Mouse (Mus musculus): ENCODE measurements around the gene 4930412O13Rik. TPM values are rescaled to one million over a fixed set of nuclear protein-coding genes. Genes with fewer than 3 reads are reported as not detected.

The 4930412O13Rik gene
- total RNA-seq (2012; rRNA removed), result 0.54 TPM in 1 of 2 replicates, not detected in the other

- Histone ChIP-seq H3K36me3 (ENCODE audit: control insufficient read depth, insufficient read depth, low read length, poor library complexity, severe bottlenecking) (no peaks in the 10 kb centered on the region), H3K4me1 (ENCODE audit: control insufficient read depth in 2 of 2, insufficient read depth in 2 of 2, low read length in 2 of 2, poor library complexity in 1 of 2) (peaks cover 0 to 14% of the 10 kb centered on the region in 2 experiments; a peak in 2 of 4 replicates), H3K4me3 (ENCODE audit: insufficient read depth in 1 of 2, low read depth in 1 of 2, low read length in 2 of 2, poor library complexity in 1 of 2, severe bottlenecking in 1 of 2) (peak within 1 kb of the TSS; percentile 43 to 45), H3K9me3 (ENCODE audit: control insufficient read depth, insufficient read depth, low read depth, low read length) (no peaks in the 10 kb centered on the region), H3K9ac (ENCODE audit: insufficient read depth, low read depth, low read length, poor library complexity, severe bottlenecking) (peak within 1 kb of the TSS; percentile 48; the same call in 1 of the 2 replicates), H3K27ac (ENCODE audit: insufficient read depth, low read depth, low read length, poor library complexity, severe bottlenecking) (no peak within 1 kb of the TSS)
- no peak for TF ChIP-seq ZC3H11A (IDR thresholded peaks at IDR 0.05; ENCODE audit: borderline replicate concordance, low read depth, low read length)
- no peak for TF ChIP-seq CHD2 (IDR thresholded peaks at IDR 0.05; ENCODE audit: low read depth, low read length)
- TF ChIP-seq HCFC1 (IDR thresholded peaks at IDR 0.05; ENCODE audit: borderline replicate concordance, insufficient read depth, low read length), result no peak
- TF ChIP-seq MAFK (IDR thresholded peaks at IDR 0.05; ENCODE audit: insufficient read depth, low read depth, low read length), result no peak
- TF ChIP-seq ZNF384 (IDR thresholded peaks at IDR 0.05; ENCODE audit: low read depth, low read length), result no peak
- DNase-seq (ENCODE audit: low read depth, low spot score), result no peak
- in situ Hi-C loops (cut with MboI; ENCODE audit: low sequenced_read_pairs in 2 of 2, unreplicated experiment in 2 of 2), result loop anchor here (5.0 kb wide), 1 partner anchor 491 kb away; the partner anchor contains the start of gene Sfmbt2 (in 2 of the 2)
Measured at GRCm38 (mm10) chr2:9881051-9881591, at the start of gene 4930412O13Rik. Gene 4930412O13Rik (plus strand): TSS chr2:9881252.

- in situ Hi-C loops (cut with MboI; ENCODE audit: low sequenced_read_pairs in 2 of 2, unreplicated experiment in 2 of 2), result no loop called here
- Histone ChIP-seq H3K4me3 (ENCODE audit: insufficient read depth in 1 of 2, low read depth in 1 of 2, low read length in 2 of 2, poor library complexity in 1 of 2, severe bottlenecking in 1 of 2) (no peak overlapping the region), H3K9ac (ENCODE audit: insufficient read depth, low read depth, low read length, poor library complexity, severe bottlenecking) (no peak overlapping the region), H3K36me3 (ENCODE audit: control insufficient read depth, insufficient read depth, low read length, poor library complexity, severe bottlenecking) (no peaks in the 10 kb centered on the region), H3K4me1 (ENCODE audit: control insufficient read depth in 2 of 2, insufficient read depth in 2 of 2, low read length in 2 of 2, poor library complexity in 1 of 2) (no peaks in the 10 kb centered on the region), H3K9me3 (ENCODE audit: control insufficient read depth, insufficient read depth, low read depth, low read length) (no peaks in the 10 kb centered on the region), H3K27ac (ENCODE audit: insufficient read depth, low read depth, low read length, poor library complexity, severe bottlenecking) (no peak overlapping the region)
- TF ChIP-seq MAFK (IDR thresholded peaks at IDR 0.05; ENCODE audit: insufficient read depth, low read depth, low read length) (no peak), HCFC1 (IDR thresholded peaks at IDR 0.05; ENCODE audit: borderline replicate concordance, insufficient read depth, low read length) (no peak), ZC3H11A (IDR thresholded peaks at IDR 0.05; ENCODE audit: borderline replicate concordance, low read depth, low read length) (no peak), ZNF384 (IDR thresholded peaks at IDR 0.05; ENCODE audit: low read depth, low read length) (no peak), CHD2 (IDR thresholded peaks at IDR 0.05; ENCODE audit: low read depth, low read length) (no peak)
- DNase-seq (ENCODE audit: low read depth, low spot score), result no peak
Measured at GRCm38 (mm10) chr2:9833712-9834111, 47.3 kb upstream of the 4930412O13Rik start.

- DNase-seq (ENCODE audit: low read depth, low spot score), result no peak
- in situ Hi-C loops (cut with MboI; ENCODE audit: low sequenced_read_pairs in 2 of 2, unreplicated experiment in 2 of 2), result no loop called here
- no peaks in the 10 kb centered on the region for H3K9me3 ChIP-seq (ENCODE audit: control insufficient read depth, insufficient read depth, low read depth, low read length)
- H3K36me3 ChIP-seq (ENCODE audit: control insufficient read depth, insufficient read depth, low read length, poor library complexity, severe bottlenecking), result no peaks in the 10 kb centered on the region
- H3K4me3 ChIP-seq (ENCODE audit: insufficient read depth in 1 of 2, low read depth in 1 of 2, low read length in 2 of 2, poor library complexity in 1 of 2, severe bottlenecking in 1 of 2), result no peak overlapping the region
- no peak for TF ChIP-seq MAFK (IDR thresholded peaks at IDR 0.05; ENCODE audit: insufficient read depth, low read depth, low read length)
- no peak for TF ChIP-seq ZNF384 (IDR thresholded peaks at IDR 0.05; ENCODE audit: low read depth, low read length)
- TF ChIP-seq ZC3H11A (IDR thresholded peaks at IDR 0.05; ENCODE audit: borderline replicate concordance, low read depth, low read length), result no peak
- no peak for TF ChIP-seq HCFC1 (IDR thresholded peaks at IDR 0.05; ENCODE audit: borderline replicate concordance, insufficient read depth, low read length)
- no peak for TF ChIP-seq CHD2 (IDR thresholded peaks at IDR 0.05; ENCODE audit: low read depth, low read length)
- H3K4me1 ChIP-seq (ENCODE audit: control insufficient read depth in 2 of 2, insufficient read depth in 2 of 2, low read length in 2 of 2, poor library complexity in 1 of 2), result no peaks in the 10 kb centered on the region
- H3K27ac ChIP-seq (ENCODE audit: insufficient read depth, low read depth, low read length, poor library complexity, severe bottlenecking), result no peak overlapping the region
- no peak overlapping the region for H3K9ac ChIP-seq (ENCODE audit: insufficient read depth, low read depth, low read length, poor library complexity, severe bottlenecking)
Measured at GRCm38 (mm10) chr2:9835195-9835594, 45.9 kb upstream of the 4930412O13Rik start.

- no peak overlapping the region for H3K27ac ChIP-seq (ENCODE audit: insufficient read depth, low read depth, low read length, poor library complexity, severe bottlenecking)
- no peaks in the 10 kb centered on the region for H3K36me3 ChIP-seq (ENCODE audit: control insufficient read depth, insufficient read depth, low read length, poor library complexity, severe bottlenecking)
- no peak for TF ChIP-seq CHD2 (IDR thresholded peaks at IDR 0.05; ENCODE audit: low read depth, low read length)
- H3K9me3 ChIP-seq (ENCODE audit: control insufficient read depth, insufficient read depth, low read depth, low read length), result no peaks in the 10 kb centered on the region
- no peak overlapping the region for H3K9ac ChIP-seq (ENCODE audit: insufficient read depth, low read depth, low read length, poor library complexity, severe bottlenecking)
- no peak for DNase-seq (ENCODE audit: low read depth, low spot score)
- H3K4me3 ChIP-seq (ENCODE audit: insufficient read depth in 1 of 2, low read depth in 1 of 2, low read length in 2 of 2, poor library complexity in 1 of 2, severe bottlenecking in 1 of 2), result no peak overlapping the region
- H3K4me1 ChIP-seq (ENCODE audit: control insufficient read depth in 2 of 2, insufficient read depth in 2 of 2, low read length in 2 of 2, poor library complexity in 1 of 2), result peaks cover 2 to 11% of the 10 kb centered on the region in 2 experiments
- in situ Hi-C loops (cut with MboI; ENCODE audit: low sequenced_read_pairs in 2 of 2, unreplicated experiment in 2 of 2), result no loop called here
Measured at GRCm38 (mm10) chr2:9852851-9853576, 28.0 kb upstream of the 4930412O13Rik start.

Data from ES-E14 (cell line).